Mouse (Mus musculus) intestine, postnatal 0 days (tissue): ENCODE results near the gene Ppp1r14d. TPM values are rescaled to one million over a fixed set of nuclear protein-coding genes. Genes with fewer than 3 reads are reported as not detected.

Experiments used
- ATAC-seq: fragments of 200-750 bp; cut with Nextera tagmentation; 2 replicates; pipeline ENCODE4 v1.8.0; 2017; ENCODE audit warnings: mild to moderate bottlenecking, moderate TSS enrichment, moderate library complexity
- H3K27ac ChIP-seq: fragments of 300-500 bp; sonication (generic); 2 replicates; pipeline ENCODE4 v1.5.1; 2014; ENCODE audit warnings: mild to moderate bottlenecking, low read depth, low read length, moderate library complexity
- H3K27me3 ChIP-seq: fragments of 300-500 bp; sonication (generic); replicated peaks from 2 replicates; pipeline ENCODE4 v1.6.1; 2014; ENCODE audit warnings: low read length, mixed read lengths; ENCODE audit not compliant: control insufficient read depth, insufficient read depth
- H3K36me3 ChIP-seq: fragments of 300-500 bp; sonication (generic); 2 replicates; pipeline ENCODE4 v1.6.1; 2014; ENCODE audit warnings: mild to moderate bottlenecking, moderate library complexity; ENCODE audit not compliant: control insufficient read depth, insufficient read depth
- H3K4me1 ChIP-seq: fragments of 300-500 bp; sonication (generic); replicated peaks from 2 replicates; pipeline ENCODE4 v1.6.1; 2014; ENCODE audit warnings: antibody characterized with exemption, low read length, mixed read lengths; ENCODE audit not compliant: control insufficient read depth, insufficient read depth
- H3K4me2 ChIP-seq: fragments of 300-500 bp; sonication (generic); replicated peaks from 2 replicates; pipeline ENCODE4 v1.6.1; 2014; ENCODE audit warnings: low read depth, mild to moderate bottlenecking, moderate library complexity
- H3K4me3 ChIP-seq: fragments of 300-500 bp; sonication (generic); 2 replicates; pipeline ENCODE4 v1.5.1; 2014; ENCODE audit warnings: low read depth, low read length
- H3K9ac ChIP-seq: fragments of 300-500 bp; sonication (generic); 2 replicates; pipeline ENCODE4 v1.6.1; 2014; ENCODE audit warnings: mild to moderate bottlenecking, low read depth, low read length
- H3K9me3 ChIP-seq: fragments of 300-500 bp; sonication (generic); 2 replicates; pipeline ENCODE4 v1.6.1; 2016; ENCODE audit warnings: mixed run types; ENCODE audit not compliant: control insufficient read depth
- CTCF ChIP-seq: sonication (generic); IDR thresholded peaks from 2 replicates; pipeline ENCODE4 v1.5.1; 2016; ENCODE audit warnings: low read depth, mild to moderate bottlenecking, control low read depth, antibody characterized with exemption, moderate library complexity
- WGBS: fragments of 180-500 bp; shearing (Covaris S2); extraction: QIAGEN DNeasy Blood & Tissue Kit; methylation state at CpG from one replicate; pipeline ENCODE4 v1.1.7; 2014; 5-methylcytosine and 5-hydroxymethylcytosine counted together
- polyA plus RNA-seq: library from polyadenylated mRNA; unstranded; fragments of >200 nt; fragmentation: Nextera tagmentation; extraction: Ambion mirVana; gene quantifications from 2 replicates; pipeline ENCODE4 v1.2.1, GENCODE M21; 2015

Gene Ppp1r14d
- polyA plus RNA-seq, 1 experiment from 2014 or later = 78.7 TPM

GRCm38 (mm10) chr2:119208344-119209175 lies 21.1 kb downstream of the Ppp1r14d start, which contains the start of the genes Zfyve19 and Dnajc17:
Gene Zfyve19 (plus strand): TSS chr2:119208617.
Gene Dnajc17 (minus strand): TSS chr2:119208795.
- no peaks in the 10 kb centered on the region for H3K9me3 ChIP-seq
- H3K27ac ChIP-seq = peak within 1 kb of the TSS; percentile 85
- H3K36me3 ChIP-seq = peaks cover 30% of the 10 kb centered on the region
- H3K4me2 ChIP-seq = peak within 1 kb of the TSS; percentile 68
- TF ChIP-seq CTCF = peak; percentile 23; the same call in 1 of the 2 replicates
- peak; percentile 98 for ATAC-seq
- peak within 1 kb of the TSS; percentile 68 for H3K4me3 ChIP-seq
- no peaks in the 10 kb centered on the region for H3K27me3 ChIP-seq
- under 1% methylated on average over 51 of the region's 51 CpGs for WGBS
- peaks cover 4% of the 10 kb centered on the region; the same call in 1 of the 2 replicates for H3K4me1 ChIP-seq
- peak within 1 kb of the TSS; percentile 64 for H3K9ac ChIP-seq

GRCm38 (mm10) chr2:119207961-119208343 lies 21.8 kb downstream of the Ppp1r14d start:
- no peaks in the 10 kb centered on the region for H3K9me3 ChIP-seq
- peaks cover 26% of the 10 kb centered on the region for H3K36me3 ChIP-seq
- peak overlapping the region; percentile 68 for H3K4me2 ChIP-seq
- 12% methylated on average over 6 of the region's 6 CpGs for WGBS
- no peaks in the 10 kb centered on the region for H3K27me3 ChIP-seq
- H3K4me1 ChIP-seq = peaks cover 6% of the 10 kb centered on the region; the same call in 1 of the 2 replicates
- peak overlapping the region; percentile 64 for H3K9ac ChIP-seq
- TF ChIP-seq CTCF = no peak
- H3K4me3 ChIP-seq = peak overlapping the region; percentile 68
- ATAC-seq = no peak
- peak overlapping the region; percentile 85 for H3K27ac ChIP-seq

GRCm38 (mm10) chr2:119203871-119204460 lies 25.7 kb downstream of the Ppp1r14d start:
- H3K9ac ChIP-seq = no peak overlapping the region
- ATAC-seq = no peak
- peak overlapping the region; percentile 54; the same call in 1 of the 2 replicates for H3K27ac ChIP-seq
- H3K4me2 ChIP-seq = no peak overlapping the region
- no peaks in the 10 kb centered on the region for H3K9me3 ChIP-seq
- no peak for TF ChIP-seq CTCF
- peaks cover 6% of the 10 kb centered on the region; the same call in 1 of the 2 replicates for H3K4me1 ChIP-seq
- H3K4me3 ChIP-seq = no peak overlapping the region
- H3K27me3 ChIP-seq = no peaks in the 10 kb centered on the region
- 70% methylated on average over 4 of the region's 4 CpGs for WGBS
- H3K36me3 ChIP-seq = no peaks in the 10 kb centered on the region

DNA sequence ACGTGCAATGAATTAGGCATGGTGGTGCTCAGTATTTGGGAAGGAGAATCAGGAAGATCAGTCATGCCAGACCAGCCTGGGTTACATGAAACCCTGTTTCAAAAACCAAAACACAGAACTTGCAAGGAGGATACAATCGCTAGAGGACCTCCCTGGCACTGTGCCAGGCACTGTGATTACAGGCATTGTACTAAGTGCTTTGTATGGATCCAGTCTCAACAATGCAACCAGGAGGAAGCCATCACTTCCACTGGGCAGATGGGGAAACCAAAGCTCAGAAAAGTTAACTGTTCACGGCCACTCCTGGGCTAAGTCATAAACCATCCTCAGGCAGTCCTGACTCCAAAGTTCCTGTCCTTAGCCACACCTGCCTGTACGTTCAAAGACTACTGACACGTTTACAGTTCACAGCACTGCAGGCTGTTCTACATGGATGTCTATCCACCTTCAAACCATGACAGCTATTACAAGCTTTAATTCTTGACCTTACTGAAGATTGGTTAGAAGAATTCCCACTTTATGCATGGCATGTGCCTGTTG lies 26.7 kb downstream of the Ppp1r14d start:
- peak; percentile 85 for ATAC-seq
- H3K36me3 ChIP-seq = no peaks in the 10 kb centered on the region
- H3K4me2 ChIP-seq = no peak overlapping the region
- no peaks in the 10 kb centered on the region for H3K27me3 ChIP-seq
- no peak for TF ChIP-seq CTCF
- peaks cover 6% of the 10 kb centered on the region; the same call in 1 of the 2 replicates for H3K4me1 ChIP-seq
- H3K9ac ChIP-seq = no peak overlapping the region
- no peaks in the 10 kb centered on the region for H3K9me3 ChIP-seq
- WGBS = 22% methylated on average over 5 of the region's 5 CpGs
- no peak overlapping the region for H3K4me3 ChIP-seq
- 0 out of 2 replicates have a peak overlapping the region, but pooled peaks have one; percentile 12 for H3K27ac ChIP-seq

DNA sequence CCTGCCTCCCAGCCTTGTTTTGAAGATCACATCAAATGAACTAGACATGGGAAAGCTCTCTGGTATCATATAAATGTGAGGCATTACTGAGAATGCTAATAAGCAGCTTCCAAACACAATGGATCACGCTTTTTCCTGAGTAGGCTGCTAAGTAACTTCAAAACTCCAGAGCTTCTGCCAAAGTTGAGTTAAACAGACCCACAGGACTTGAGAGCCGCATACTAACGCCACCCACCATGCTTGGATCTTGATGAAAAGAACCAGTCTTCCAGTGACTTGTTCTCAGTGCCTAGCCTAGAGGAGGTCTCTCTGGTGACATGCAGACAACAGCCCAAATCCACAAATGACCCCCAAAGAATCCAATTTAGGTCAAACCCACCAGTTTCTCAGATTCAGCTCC lies 30.8 kb downstream of the Ppp1r14d start:
- H3K27me3 ChIP-seq = no peaks in the 10 kb centered on the region
- no peak for TF ChIP-seq CTCF
- H3K4me2 ChIP-seq = no peak overlapping the region
- H3K4me1 ChIP-seq = peaks cover 6% of the 10 kb centered on the region; the same call in 1 of the 2 replicates
- H3K9me3 ChIP-seq = no peaks in the 10 kb centered on the region
- H3K27ac ChIP-seq = no peak overlapping the region
- H3K36me3 ChIP-seq = no peaks in the 10 kb centered on the region
- 79% methylated on average over 3 of the region's 3 CpGs for WGBS
- no peak for ATAC-seq
- no peak overlapping the region for H3K9ac ChIP-seq
- H3K4me3 ChIP-seq = no peak overlapping the region

GRCm38 (mm10) chr2:119198049-119198448 lies 31.7 kb downstream of the Ppp1r14d start:
- H3K4me1 ChIP-seq = no peaks in the 10 kb centered on the region
- no peak for TF ChIP-seq CTCF
- H3K4me2 ChIP-seq = no peak overlapping the region
- no peak overlapping the region for H3K9ac ChIP-seq
- no peak for ATAC-seq
- H3K36me3 ChIP-seq = no peaks in the 10 kb centered on the region
- 50% methylated on average over 1 of the region's 1 CpGs for WGBS
- H3K27ac ChIP-seq = no peak overlapping the region
- H3K4me3 ChIP-seq = no peak overlapping the region
- no peaks in the 10 kb centered on the region for H3K27me3 ChIP-seq
- H3K9me3 ChIP-seq = no peaks in the 10 kb centered on the region
